Mouse (Mus musculus) liver, adult 2 months (tissue): ENCODE results near the gene Abhd17b. TPM values are rescaled to one million over a fixed set of nuclear protein-coding genes. Genes with fewer than 3 reads are reported as not detected.
A peak's percentile ranks its signal among the peaks of the same experiment; 100 is the strongest.

Experiments
- DNase-seq: peaks from one replicate; pipeline ENCODE4 v3.0.0-alpha.2; 2011; ENCODE audit warnings: low read depth, low spot score; ENCODE audit errors: extremely low read depth
- H3K27ac ChIP-seq: fragments of 200-500 bp; replicated peaks from 2 replicates; pipeline ENCODE4 v1.5.1; 2012; ENCODE audit warnings: low read depth, mild to moderate bottlenecking, control low read depth, inconsistent platforms, low read length; ENCODE audit not compliant: insufficient read depth
- H3K27me3 ChIP-seq: fragments of 200-500 bp; 2 replicates; pipeline ENCODE4 v1.6.1; 2012; ENCODE audit warnings: mild to moderate bottlenecking, moderate library complexity, low read length, inconsistent platforms; ENCODE audit not compliant: control insufficient read depth, insufficient read depth
- H3K36me3 ChIP-seq: fragments of 200-500 bp; 2 replicates; pipeline ENCODE4 v1.6.1; 2012; ENCODE audit warnings: low read length, inconsistent platforms; ENCODE audit not compliant: control insufficient read depth, insufficient read depth
- H3K4me1 ChIP-seq: fragments of 200-500 bp; 2 replicates; pipeline ENCODE4 v1.6.1; 2011; ENCODE audit warnings: low read length; ENCODE audit not compliant: control insufficient read depth, insufficient read depth
- H3K4me3 ChIP-seq: fragments of 200-500 bp; 2 replicates; pipeline ENCODE4 v1.5.1; 2011; ENCODE audit warnings: low read depth, mild to moderate bottlenecking, control low read depth, low read length, moderate library complexity; ENCODE audit not compliant: insufficient read depth
- H3K79me2 ChIP-seq: fragments of 200-500 bp; 2 replicates; pipeline ENCODE4 v1.6.1; 2012; ENCODE audit warnings: inconsistent platforms, mild to moderate bottlenecking, low read length, moderate library complexity; ENCODE audit not compliant: control insufficient read depth, insufficient read depth
- H3K9ac ChIP-seq: fragments of 200-500 bp; 2 replicates; pipeline ENCODE4 v1.6.1; 2012; ENCODE audit warnings: low read depth, mild to moderate bottlenecking, control low read depth, inconsistent platforms, low read length
- CTCF ChIP-seq: fragments of 200-500 bp; IDR thresholded peaks from 2 replicates; pipeline ENCODE4 v1.5.1; 2011; ENCODE audit warnings: low read depth, low read length, control low read depth
- POLR2A ChIP-seq: fragments of 200-500 bp; IDR thresholded peaks from 2 replicates; pipeline ENCODE4 v1.6.1; 2011; ENCODE audit warnings: low read length, control low read depth; ENCODE audit not compliant: insufficient read depth; ENCODE audit errors: extremely low read depth
- WGBS: fragments of 180-500 bp; shearing (Covaris S2); methylation state at CpG from one replicate; pipeline ENCODE4 v1.1.7; 2018; 5-methylcytosine and 5-hydroxymethylcytosine counted together
- polyA plus RNA-seq: library from polyadenylated mRNA; depleted of rRNA; stranded (reverse); fragments of >200 nt; gene quantifications from 2 replicates; pipeline ENCODE4 v1.2.3, GENCODE M21; 2012; rRNA removed
- total RNA-seq: library from RNA; depleted of rRNA; stranded (reverse); fragments of >200 nt; gene quantifications from 2 replicates; pipeline ENCODE4 v1.2.3, GENCODE M21; 2014; rRNA removed

The Abhd17b gene
- total RNA-seq: 14.0 and 16.6 TPM in 2 replicates
- polyA plus RNA-seq: 7.2 and 7.6 TPM in 2 replicates

- peaks cover 20% of the 10 kb centered on the region for H3K4me1 ChIP-seq
- no peaks in the 10 kb centered on the region for H3K27me3 ChIP-seq
- H3K36me3 ChIP-seq: peaks cover 2% of the 10 kb centered on the region
- H3K27ac ChIP-seq: peak within 1 kb of the TSS; percentile 98
- peak; percentile 59; the same call in 1 of the 2 replicates for TF ChIP-seq POLR2A
- TF ChIP-seq CTCF: peak; percentile 50
- H3K9ac ChIP-seq: peak within 1 kb of the TSS; percentile 100
- under 1% methylated on average over 80 of the region's 105 CpGs for WGBS
- DNase-seq: peak; percentile 54
- H3K79me2 ChIP-seq: peaks cover 41% of the 10 kb centered on the region; the same call in 1 of the 2 replicates
- H3K4me3 ChIP-seq: peak within 1 kb of the TSS; percentile 92
Observed at GRCm38 (mm10) chr19:21653172-21653981, at the start of gene Abhd17b. Gene Abhd17b, plus strand, starts transcription at chr19:21653185.

GRCm38 (mm10) chr19:21603836-21604235 is 49.1 kb upstream of the Abhd17b start:
- no peak overlapping the region for H3K9ac ChIP-seq
- peaks cover 16% of the 10 kb centered on the region for H3K4me1 ChIP-seq
- H3K27ac ChIP-seq: no peak overlapping the region
- 15% methylated on average over 3 of the region's 3 CpGs for WGBS
- H3K4me3 ChIP-seq: no peak overlapping the region
- peak; percentile 25 for DNase-seq
- H3K36me3 ChIP-seq: 0 out of 2 replicates have a peak, but pooled peaks cover 1% of the 10 kb centered on the region
- H3K27me3 ChIP-seq: no peaks in the 10 kb centered on the region
- H3K79me2 ChIP-seq: peaks cover 6% of the 10 kb centered on the region; the same call in 1 of the 2 replicates
- TF ChIP-seq POLR2A (no peak), CTCF (no peak)

- peaks cover 10% of the 10 kb centered on the region; the same call in 1 of the 2 replicates for H3K79me2 ChIP-seq
- 96% methylated on average over 3 of the region's 3 CpGs for WGBS
- peaks cover 10% of the 10 kb centered on the region for H3K4me1 ChIP-seq
- no peak for DNase-seq
- 0 out of 2 replicates have a peak, but pooled peaks cover 1% of the 10 kb centered on the region for H3K36me3 ChIP-seq
- H3K27me3 ChIP-seq: no peaks in the 10 kb centered on the region
- TF ChIP-seq CTCF: no peak
- TF ChIP-seq POLR2A: no peak
- no peak overlapping the region for H3K9ac ChIP-seq
- H3K27ac ChIP-seq: no peak overlapping the region
- H3K4me3 ChIP-seq: no peak overlapping the region
Observed at GRCm38 (mm10) chr19:21605294-21605693, 47.7 kb upstream of the Abhd17b start.

GRCm38 (mm10) chr19:21610240-21610639 is 42.7 kb upstream of the Abhd17b start:
- no peak overlapping the region for H3K9ac ChIP-seq
- no peak for DNase-seq
- no peaks in the 10 kb centered on the region for H3K27me3 ChIP-seq
- TF ChIP-seq POLR2A (no peak), CTCF (no peak)
- peaks cover 2% of the 10 kb centered on the region; the same call in 1 of the 2 replicates for H3K4me1 ChIP-seq
- H3K79me2 ChIP-seq: peaks cover 29% of the 10 kb centered on the region; the same call in 1 of the 2 replicates
- no peak overlapping the region for H3K4me3 ChIP-seq
- H3K36me3 ChIP-seq: 0 out of 2 replicates have a peak, but pooled peaks cover 1% of the 10 kb centered on the region
- WGBS: 84% methylated on average over 6 of the region's 6 CpGs
- no peak overlapping the region for H3K27ac ChIP-seq

GRCm38 (mm10) chr19:21611297-21611696 is 41.7 kb upstream of the Abhd17b start:
- Histone ChIP-seq H3K36me3 (0 out of 2 replicates have a peak, but pooled peaks cover 1% of the 10 kb centered on the region), H3K4me1 (peaks cover 2% of the 10 kb centered on the region; the same call in 1 of the 2 replicates), H3K4me3 (no peak overlapping the region), H3K27me3 (no peaks in the 10 kb centered on the region), H3K27ac (no peak overlapping the region), H3K9ac (no peak overlapping the region), H3K79me2 (peaks cover 27% of the 10 kb centered on the region; the same call in 1 of the 2 replicates)
- no peak for TF ChIP-seq POLR2A
- no peak for TF ChIP-seq CTCF
- 92% methylated on average over 6 of the region's 6 CpGs for WGBS
- DNase-seq: no peak
